Mouse (Mus musculus) 3T3-L1 (cell line): ENCODE measurements around the gene Cfap74.
"Not testable (repeated sequence)": the region's sequence is repeated elsewhere in the genome, so short reads cannot be mapped to it uniquely, and the experiment has no call there.

ENCODE experiments used
- DNase-seq: peaks from one replicate; pipeline ENCODE4 v3.0.0-alpha.2; 2015; ENCODE audit warnings: low read depth, low spot score

Gene Cfap74

GRCm38 (mm10) chr4:155408695-155409057 lies 314 bp upstream of the Cfap74 start:
- DNase-seq, result no peak

GRCm38 (mm10) chr4:155412124-155412523 lies 3.1 kb downstream of the Cfap74 start:
- no peak for DNase-seq

- no peak for DNase-seq
These were observed 4.8 kb downstream of the Cfap74 start for GRCm38 (mm10) chr4:155413641-155414335.

- DNase-seq, result no peak
These were observed 5.8 kb downstream of the Cfap74 start for GRCm38 (mm10) chr4:155414656-155415235.

- DNase-seq, result no peak
These were observed 11.1 kb downstream of the Cfap74 start for GRCm38 (mm10) chr4:155420137-155420536.

- DNase-seq, result not testable (repeated sequence)
These were observed 12.7 kb downstream of the Cfap74 start for GRCm38 (mm10) chr4:155421412-155422370.

- DNase-seq, result no peak
These were observed 15.0 kb downstream of the Cfap74 start for GRCm38 (mm10) chr4:155423988-155424387.

- DNase-seq, result no peak
These were observed 17.3 kb downstream of the Cfap74 start for GRCm38 (mm10) chr4:155426272-155426671.

- no peak for DNase-seq
These were observed 19.5 kb downstream of the Cfap74 start for GRCm38 (mm10) chr4:155428442-155428841.

- DNase-seq, result no peak
These were observed 20.2 kb downstream of the Cfap74 start for GRCm38 (mm10) chr4:155429202-155429601.

GRCm38 (mm10) chr4:155432358-155432757 lies 23.4 kb downstream of the Cfap74 start:
- DNase-seq, result no peak

- no peak for DNase-seq
These were observed 25.0 kb downstream of the Cfap74 start for GRCm38 (mm10) chr4:155433993-155434392.

- DNase-seq, result no peak
These were observed 33.8 kb downstream of the Cfap74 start for GRCm38 (mm10) chr4:155442808-155443207.

- no peak for DNase-seq
These were observed 42.6 kb downstream of the Cfap74 start for GRCm38 (mm10) chr4:155451597-155451996.

GRCm38 (mm10) chr4:155458575-155458974 lies 49.6 kb downstream of the Cfap74 start:
- no peak for DNase-seq

- DNase-seq, result no peak
These were observed 54.1 kb downstream of the Cfap74 start for GRCm38 (mm10) chr4:155463050-155463449.

GRCm38 (mm10) chr4:155463611-155464010 lies 54.6 kb downstream of the Cfap74 start:
- DNase-seq, result no peak

- no peak for DNase-seq
These were observed 55.1 kb downstream of the Cfap74 start for GRCm38 (mm10) chr4:155464061-155464460.

GRCm38 (mm10) chr4:155465607-155466006 lies 56.6 kb downstream of the Cfap74 start:
- no peak for DNase-seq

- DNase-seq, result no peak
These were observed 57.1 kb downstream of the Cfap74 start for GRCm38 (mm10) chr4:155466080-155466479.

- DNase-seq, result no peak
These were observed 58.4 kb downstream of the Cfap74 start for GRCm38 (mm10) chr4:155467237-155468010.

- no peak for DNase-seq
These were observed 60.0 kb downstream of the Cfap74 start, which contains the start of gene Tmem52 for GRCm38 (mm10) chr4:155468952-155469351. Gene Tmem52 (plus strand): TSS chr4:155469114.
